Mouse (Mus musculus) forebrain, postnatal 0 days (tissue): ENCODE data around the gene Arfgef2. TPM values are rescaled to one million over a fixed set of nuclear protein-coding genes. Genes with fewer than 3 reads are reported as not detected.
A peak's percentile ranks its signal among the peaks of the same experiment; 100 is the strongest.

Source experiments
- ATAC-seq: fragments of 200-750 bp; cut with Nextera tagmentation; 2 replicates; pipeline ENCODE4 v1.8.0; 2017; ENCODE audit warnings: mild to moderate bottlenecking, moderate library complexity
- DNase-seq: peaks from one replicate; pipeline ENCODE4 v3.0.0-alpha.2; 2015
- H3K27ac ChIP-seq: fragments of 300-500 bp; sonication (generic); 2 replicates; pipeline ENCODE4 v1.5.1; 2014; ENCODE audit warnings: low read depth, mild to moderate bottlenecking, antibody characterized with exemption, low read length, moderate library complexity, mixed read lengths
- H3K27me3 ChIP-seq: fragments of 300-500 bp; sonication (generic); 2 replicates; pipeline ENCODE4 v1.6.1; 2014; ENCODE audit warnings: mild to moderate bottlenecking, low read length, mixed read lengths; ENCODE audit not compliant: insufficient read depth
- H3K36me3 ChIP-seq: fragments of 300-500 bp; sonication (generic); 2 replicates; pipeline ENCODE4 v1.6.1; 2014; ENCODE audit warnings: mild to moderate bottlenecking, moderate library complexity; ENCODE audit not compliant: insufficient read depth
- H3K4me1 ChIP-seq: fragments of 300-500 bp; sonication (generic); 2 replicates; pipeline ENCODE4 v1.6.1; 2014; ENCODE audit warnings: antibody characterized with exemption; ENCODE audit not compliant: insufficient read depth
- H3K4me2 ChIP-seq: fragments of 300-500 bp; sonication (generic); 2 replicates; pipeline ENCODE4 v1.6.1; 2014; ENCODE audit warnings: low read depth, mild to moderate bottlenecking, moderate library complexity
- H3K4me3 ChIP-seq: fragments of 300-500 bp; sonication (generic); 2 replicates; pipeline ENCODE4 v1.5.1; 2014; ENCODE audit warnings: low read depth, low read length, mixed read lengths
- H3K9ac ChIP-seq: fragments of 300-500 bp; sonication (generic); 2 replicates; pipeline ENCODE4 v1.6.1; 2014; ENCODE audit warnings: mild to moderate bottlenecking
- H3K9me3 ChIP-seq: fragments of 300-500 bp; sonication (generic); 2 replicates; pipeline ENCODE4 v1.6.1; 2016; ENCODE audit warnings: low read length
- CTCF ChIP-seq: sonication (generic); IDR thresholded peaks from 2 replicates; pipeline ENCODE4 v1.5.1; 2016; ENCODE audit warnings: antibody characterized with exemption, control low read depth, low read depth
- WGBS: fragments of 180-500 bp; shearing (Covaris S2); extraction: QIAGEN DNeasy Blood & Tissue Kit; methylation state at CpG from one replicate; pipeline ENCODE4 v1.1.7; 2014; 5-methylcytosine and 5-hydroxymethylcytosine counted together
- polyA plus RNA-seq: library from polyadenylated mRNA; unstranded; fragments of >200 nt; fragmentation: Nextera tagmentation; extraction: Ambion mirVana; gene quantifications from 2 replicates; pipeline ENCODE4 v1.2.1, GENCODE M21; 2015
- total RNA-seq: library from RNA; depleted of rRNA; stranded (reverse); fragments of >200 nt; gene quantifications from 2 replicates; pipeline ENCODE4 v1.2.3, GENCODE M21; 2014; rRNA removed

The Arfgef2 gene
- total RNA-seq (18.9 and 29.5 TPM in 2 replicates), polyA plus RNA-seq (1.9 and 3.0 TPM in 2 replicates)

GRCm38 (mm10) chr2:166805250-166806172 lies at the start of gene Arfgef2:
Gene Arfgef2 (plus strand): TSS chr2:166805588.
- 3% methylated on average over 76 of the region's 76 CpGs for WGBS
- H3K27me3 ChIP-seq = no peaks in the 10 kb centered on the region
- H3K9me3 ChIP-seq = no peaks in the 10 kb centered on the region
- peak within 1 kb of the TSS; percentile 89 for H3K4me2 ChIP-seq
- TF ChIP-seq CTCF = no peak
- no peaks in the 10 kb centered on the region for H3K36me3 ChIP-seq
- ATAC-seq = peak; percentile 91
- peak; percentile 85 for DNase-seq
- peak within 1 kb of the TSS; percentile 80 for H3K9ac ChIP-seq
- H3K4me1 ChIP-seq = peaks cover 8% of the 10 kb centered on the region
- H3K4me3 ChIP-seq = peak within 1 kb of the TSS; percentile 71
- H3K27ac ChIP-seq = peak within 1 kb of the TSS; percentile 72

- Histone ChIP-seq H3K9me3 (no peaks in the 10 kb centered on the region), H3K4me2 (no peak overlapping the region), H3K4me3 (no peak overlapping the region), H3K27ac (no peak overlapping the region), H3K27me3 (no peaks in the 10 kb centered on the region), H3K36me3 (no peaks in the 10 kb centered on the region), H3K4me1 (no peaks in the 10 kb centered on the region), H3K9ac (no peak overlapping the region)
- no peak for TF ChIP-seq CTCF
- no peak for DNase-seq
- ATAC-seq = no peak
- WGBS = 37% methylated on average over 3 of the region's 3 CpGs
Measured at GRCm38 (mm10) chr2:166757969-166758368, 47.4 kb upstream of the Arfgef2 start.

GRCm38 (mm10) chr2:166764051-166764450 lies 41.3 kb upstream of the Arfgef2 start:
- H3K9ac ChIP-seq = no peak overlapping the region
- no peaks in the 10 kb centered on the region for H3K27me3 ChIP-seq
- H3K9me3 ChIP-seq = no peaks in the 10 kb centered on the region
- TF ChIP-seq CTCF = no peak
- no peak overlapping the region for H3K4me3 ChIP-seq
- WGBS = 26% methylated on average over 5 of the region's 5 CpGs
- ATAC-seq = no peak
- no peak overlapping the region for H3K27ac ChIP-seq
- DNase-seq = no peak
- no peaks in the 10 kb centered on the region for H3K36me3 ChIP-seq
- no peaks in the 10 kb centered on the region for H3K4me1 ChIP-seq
- no peak overlapping the region for H3K4me2 ChIP-seq

- Histone ChIP-seq H3K27ac (no peak overlapping the region), H3K4me3 (no peak overlapping the region), H3K9ac (no peak overlapping the region), H3K36me3 (no peaks in the 10 kb centered on the region), H3K4me1 (no peaks in the 10 kb centered on the region), H3K4me2 (no peak overlapping the region), H3K9me3 (no peaks in the 10 kb centered on the region), H3K27me3 (no peaks in the 10 kb centered on the region)
- no peak for ATAC-seq
- no peak for DNase-seq
- TF ChIP-seq CTCF = no peak
- 70% methylated on average over 9 of the region's 9 CpGs for whole genome bisulfite sequencing
Measured at GRCm38 (mm10) chr2:166767591-166767990, 37.8 kb upstream of the Arfgef2 start.

- no peak for TF ChIP-seq CTCF
Measured at GRCm38 (mm10) chr2:166771396-166771795, 34.0 kb upstream of the Arfgef2 start.

GRCm38 (mm10) chr2:166773587-166773986 lies 31.8 kb upstream of the Arfgef2 start:
- Histone ChIP-seq H3K27ac (no peak overlapping the region), H3K4me1 (no peaks in the 10 kb centered on the region), H3K9ac (no peak overlapping the region), H3K27me3 (no peaks in the 10 kb centered on the region), H3K4me2 (no peak overlapping the region), H3K36me3 (no peaks in the 10 kb centered on the region), H3K9me3 (no peaks in the 10 kb centered on the region), H3K4me3 (no peak overlapping the region)
- no peak for TF ChIP-seq CTCF
- DNase-seq (no peak), ATAC-seq (no peak)
- 76% methylated on average over 10 of the region's 10 CpGs for WGBS

More at GRCm38 (mm10) chr2:166771396-166771795, 34.0 kb upstream of the Arfgef2 start:
- no peak for DNase-seq
- no peak overlapping the region for H3K27ac ChIP-seq
- H3K4me2 ChIP-seq = no peak overlapping the region
- no peak overlapping the region for H3K9ac ChIP-seq
- H3K4me1 ChIP-seq = no peaks in the 10 kb centered on the region
- H3K36me3 ChIP-seq = no peaks in the 10 kb centered on the region
- H3K4me3 ChIP-seq = no peak overlapping the region
- H3K9me3 ChIP-seq = no peaks in the 10 kb centered on the region
- 64% methylated on average over 11 of the region's 11 CpGs for WGBS
- no peak for ATAC-seq
- H3K27me3 ChIP-seq = no peaks in the 10 kb centered on the region

GRCm38 (mm10) chr2:166774275-166774674 lies 31.1 kb upstream of the Arfgef2 start:
- no peak for ATAC-seq
- H3K4me2 ChIP-seq = no peak overlapping the region
- no peak for DNase-seq
- no peak for TF ChIP-seq CTCF
- H3K36me3 ChIP-seq = no peaks in the 10 kb centered on the region
- no peaks in the 10 kb centered on the region for H3K27me3 ChIP-seq
- H3K9ac ChIP-seq = no peak overlapping the region
- no peak overlapping the region for H3K4me3 ChIP-seq
- WGBS = 78% methylated on average over 10 of the region's 10 CpGs
- no peaks in the 10 kb centered on the region for H3K4me1 ChIP-seq
- H3K9me3 ChIP-seq = no peaks in the 10 kb centered on the region
- H3K27ac ChIP-seq = no peak overlapping the region
